Mouse (Mus musculus) urinary bladder, postnatal 36 days (tissue): ENCODE measurements at regions not wholly inside any gene's neighbourhood (a gene's known extent, or its start where the extent isn't known, plus 50 kb on each side); places are given as distances from the start of the nearest gene placed in this dataset.
A peak's percentile ranks its signal among the peaks of the same experiment; 100 is the strongest.

Experiments
- DNase-seq, 2 experiments: peaks; one replicate each; pipeline ENCODE4 v3.0.0; 2022; ENCODE audit warnings: low spot score in 2 of 2, mixed read lengths in 1 of 2

GRCm38 (mm10) chr17:49215281-49215680, 212.9 kb upstream of the Mocs1 start:
- no peak for DNase-seq

DNA sequence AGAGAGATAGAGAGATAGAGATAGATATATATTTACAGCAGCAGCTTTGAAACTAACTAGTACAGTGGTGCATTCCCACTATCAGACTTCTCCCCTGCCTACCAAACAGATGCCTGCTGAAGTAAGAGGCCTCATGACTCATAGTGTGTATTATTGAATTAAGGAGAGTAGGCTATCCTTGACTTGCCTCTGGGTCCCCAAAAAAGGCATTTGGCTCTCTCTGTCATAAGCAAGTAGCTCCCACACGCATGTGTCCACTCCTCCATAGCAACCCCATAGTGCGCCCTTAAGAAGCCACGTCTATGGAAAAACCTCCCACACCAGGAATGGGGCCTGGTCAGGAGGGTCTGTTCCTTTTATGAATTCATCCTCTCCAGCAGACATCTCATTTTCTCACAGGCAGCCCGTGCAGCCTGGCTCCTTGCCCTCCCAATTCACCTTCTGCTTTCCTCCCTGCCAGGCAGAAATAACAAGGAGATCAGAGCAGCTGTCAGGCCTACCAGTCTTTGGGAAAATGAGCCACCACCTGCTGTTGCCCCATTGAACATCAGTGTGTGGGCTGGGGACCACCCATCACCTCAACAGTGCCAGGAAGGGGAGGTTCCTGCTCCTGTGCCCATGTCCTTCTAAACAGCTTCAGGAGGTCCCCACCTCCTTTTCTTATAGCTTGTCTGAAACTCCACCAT, 208.5 kb upstream of the Mocs1 start:
- no peak for DNase-seq

GRCm38 (mm10) chr17:49223212-49223611, 204.9 kb upstream of the Mocs1 start:
- no peak for DNase-seq

DNA sequence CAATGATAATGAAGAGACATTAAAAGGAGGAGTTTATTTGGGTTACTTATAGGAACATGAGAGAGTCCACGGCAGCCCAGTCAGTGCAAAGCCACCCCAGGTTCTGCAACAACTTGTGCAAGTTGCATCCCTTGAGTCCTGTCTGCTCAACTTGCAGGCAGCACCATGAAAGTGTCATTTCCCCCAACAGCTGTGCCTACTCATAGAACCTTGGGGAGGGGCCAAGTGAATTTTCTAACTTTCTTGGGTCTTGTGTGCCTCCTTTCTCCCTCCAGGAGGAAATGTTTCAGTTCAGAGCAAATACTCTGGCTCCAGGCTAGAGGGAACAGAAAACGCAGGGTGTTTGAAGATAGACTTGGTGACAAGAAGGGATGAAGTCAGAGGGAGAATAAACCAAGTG, 204.5 kb upstream of the Mocs1 start:
- peak in 1 of 2 experiments; percentile 38 for DNase-seq

DNA sequence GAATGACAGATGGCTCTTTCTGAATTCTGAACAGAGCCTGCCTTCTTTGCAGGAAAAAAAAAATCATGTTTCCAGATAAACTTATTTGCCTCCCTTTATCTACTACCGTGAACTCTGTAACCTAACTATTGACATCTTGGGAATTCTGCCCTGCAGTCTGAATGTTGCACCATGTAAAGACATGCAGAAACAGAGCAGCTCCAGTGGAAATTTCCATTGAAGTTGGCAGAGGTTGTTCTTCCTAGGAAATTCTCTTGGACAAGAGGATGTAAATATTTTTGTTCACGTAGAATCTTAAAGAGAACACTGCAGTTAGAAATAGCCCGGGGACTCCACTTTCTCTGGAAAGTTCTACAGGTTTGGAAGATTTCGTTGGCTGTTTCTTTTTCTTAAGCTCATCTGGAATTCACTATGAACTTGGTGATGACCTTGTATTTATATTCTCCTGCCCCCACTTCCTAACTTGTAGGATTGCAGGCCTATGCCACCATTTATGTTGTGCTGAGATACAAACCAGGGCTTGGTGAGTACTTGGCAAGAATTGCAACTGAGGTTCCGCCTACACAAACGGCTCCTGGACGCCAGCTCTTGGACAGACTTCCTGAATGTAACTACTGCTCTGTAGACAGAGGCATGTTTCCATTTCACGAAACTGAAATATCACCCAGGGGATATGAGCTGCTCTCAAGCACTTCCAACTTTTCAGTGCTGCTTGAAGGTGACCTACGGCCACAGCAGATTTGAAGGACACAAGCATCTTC, 202.7 kb upstream of the Mocs1 start:
- DNase-seq = no peak

DNA sequence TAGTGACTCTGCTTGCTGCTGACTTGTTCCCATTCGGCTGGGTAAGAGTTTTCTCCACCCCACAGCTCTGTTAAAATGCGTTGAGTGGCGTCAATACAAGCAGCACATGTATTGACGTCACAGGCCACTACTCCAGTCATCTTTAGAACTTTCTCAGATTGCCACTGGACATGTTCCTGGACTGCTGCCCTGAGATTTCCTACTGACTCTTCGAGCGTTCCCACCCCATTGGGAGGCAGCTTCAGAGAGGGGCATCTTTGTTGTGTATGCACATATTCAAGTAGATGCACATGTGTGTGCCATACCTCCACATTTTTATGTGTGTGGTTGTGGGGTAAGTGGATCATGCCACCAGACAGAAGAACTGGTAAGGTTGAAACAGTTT, 202.2 kb upstream of the Mocs1 start:
- no peak for DNase-seq

GRCm38 (mm10) chr17:49231287-49231686, 196.9 kb upstream of the Mocs1 start:
- no peak for DNase-seq

DNA sequence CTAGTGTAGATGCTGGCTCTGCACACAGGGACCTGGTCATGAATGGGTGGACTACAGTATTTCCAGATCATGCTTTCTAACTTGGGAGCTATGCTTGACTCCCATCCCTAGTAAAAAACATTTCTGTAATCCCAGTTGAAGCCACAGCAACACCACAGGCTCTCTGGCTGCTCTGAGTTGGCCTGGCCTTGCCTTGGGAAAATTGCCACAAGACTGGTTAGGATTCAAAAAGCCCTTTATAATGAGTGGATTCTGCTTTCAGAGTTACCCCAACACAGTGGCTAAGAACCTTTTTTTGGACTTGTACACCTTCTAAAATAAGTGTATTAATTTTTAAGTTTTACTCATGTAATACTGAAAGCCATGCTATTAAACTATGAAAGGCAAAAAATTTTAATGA, 188.1 kb upstream of the Mocs1 start:
- DNase-seq = no peak

GRCm38 (mm10) chr17:49243419-49243818, 184.7 kb upstream of the Mocs1 start:
- no peak for DNase-seq

- DNase-seq = no peak
These were observed 183.1 kb upstream of the Mocs1 start for GRCm38 (mm10) chr17:49245013-49245412.

DNA sequence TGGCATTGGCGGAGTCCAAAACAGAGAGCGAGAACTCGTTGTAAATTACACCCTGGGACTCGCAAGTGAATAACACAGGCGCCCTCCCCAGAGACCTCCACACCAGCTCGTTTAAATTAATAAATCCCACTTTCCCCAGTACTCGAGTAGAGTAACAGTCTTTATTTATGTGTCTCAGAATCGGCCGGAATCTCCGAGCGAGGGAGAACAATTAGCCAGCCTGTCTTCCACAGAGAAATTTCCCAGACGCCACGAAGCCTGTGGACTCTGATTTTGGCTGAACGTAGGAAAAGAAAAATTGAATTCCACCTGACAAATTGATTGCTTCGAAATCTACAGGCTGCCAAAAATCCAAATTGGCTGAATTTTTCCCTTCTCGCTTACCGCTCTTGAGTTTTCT, 180.9 kb upstream of the Mocs1 start:
- no peak for DNase-seq

DNA sequence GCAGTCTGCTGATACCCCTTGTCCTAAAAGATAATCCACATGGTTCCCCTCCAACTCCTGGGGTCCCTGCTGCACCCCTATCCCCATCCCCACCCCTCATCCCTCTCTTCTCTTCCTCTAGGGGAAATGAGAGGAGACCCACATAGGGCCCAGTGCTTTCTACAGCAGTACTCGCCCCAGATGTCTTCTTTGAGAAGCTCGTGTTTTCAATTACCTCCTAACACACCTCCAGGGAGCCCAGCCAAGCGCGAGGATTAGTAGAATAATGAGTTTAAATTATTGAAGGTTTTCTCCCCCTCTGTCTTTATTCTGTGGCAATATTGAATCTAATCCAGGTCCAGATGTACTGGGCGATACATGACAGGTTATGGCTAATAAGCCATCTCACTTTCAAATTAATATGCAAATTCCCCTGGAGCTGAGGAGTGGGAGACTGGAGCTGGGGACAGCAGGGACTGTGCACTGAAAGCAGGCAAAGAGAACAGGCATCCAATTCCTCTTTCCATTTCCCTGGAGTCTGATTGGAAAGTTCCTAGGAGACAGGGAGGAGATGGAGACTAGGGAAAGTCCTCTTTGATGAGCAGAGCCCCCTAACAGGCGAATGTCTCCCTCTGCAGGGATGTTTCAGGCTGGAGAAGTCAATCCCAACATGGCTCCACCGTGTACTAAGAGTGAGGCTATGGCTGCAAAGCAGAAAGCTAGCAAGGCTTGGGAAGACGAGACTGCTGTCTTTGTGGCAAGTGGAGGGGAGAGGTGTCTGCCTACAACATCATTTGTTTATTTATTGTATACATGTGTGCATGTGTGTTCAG, 177.2 kb upstream of the Mocs1 start:
- no peak for DNase-seq

DNA sequence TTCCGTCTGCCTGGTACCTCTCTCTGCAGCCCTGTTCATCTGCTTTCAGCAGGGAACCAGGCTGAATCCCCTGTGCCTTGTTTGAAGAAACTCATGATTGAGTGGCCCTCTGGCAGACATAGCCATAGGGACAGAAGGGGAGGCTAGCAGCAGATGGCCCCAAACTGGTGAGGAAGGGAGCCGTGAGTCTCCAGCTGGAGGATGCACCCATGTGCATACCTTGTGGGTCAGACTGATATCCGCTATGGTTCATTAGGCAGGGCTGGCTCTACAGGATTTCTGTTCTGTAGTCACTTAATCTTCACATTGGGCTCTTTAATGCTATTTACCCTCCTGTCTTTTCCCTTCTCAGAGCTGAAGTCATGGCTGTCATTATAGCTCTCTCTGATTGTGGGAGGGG, 175.9 kb upstream of the Mocs1 start:
- no peak for DNase-seq

DNA sequence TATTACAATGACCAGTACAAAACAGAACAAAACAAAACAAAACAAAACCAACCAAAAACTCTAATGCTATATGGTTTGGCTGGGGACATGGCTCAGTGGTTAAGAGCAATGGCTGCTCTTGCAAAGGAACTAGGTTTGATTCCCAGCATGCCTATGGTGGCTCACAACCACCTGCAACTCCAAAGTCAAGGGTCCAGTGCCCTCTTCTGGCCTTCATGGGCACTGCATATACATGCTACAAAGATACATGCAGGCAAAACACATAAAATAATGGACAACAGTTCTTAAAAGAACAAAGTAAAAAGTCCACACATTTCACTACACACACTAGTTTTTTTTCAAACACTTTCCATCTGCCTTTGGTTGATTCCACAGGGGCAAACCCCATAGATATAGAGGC, 169.7 kb upstream of the Mocs1 start:
- no peak for DNase-seq

GRCm38 (mm10) chr17:49262394-49262793, 165.8 kb upstream of the Mocs1 start:
- no peak for DNase-seq

- no peak for DNase-seq
These were observed 161.8 kb upstream of the Mocs1 start for GRCm38 (mm10) chr17:49266343-49266742.

- DNase-seq = no peak
These were observed 158.2 kb upstream of the Mocs1 start for GRCm38 (mm10) chr17:49269943-49270342.

DNA sequence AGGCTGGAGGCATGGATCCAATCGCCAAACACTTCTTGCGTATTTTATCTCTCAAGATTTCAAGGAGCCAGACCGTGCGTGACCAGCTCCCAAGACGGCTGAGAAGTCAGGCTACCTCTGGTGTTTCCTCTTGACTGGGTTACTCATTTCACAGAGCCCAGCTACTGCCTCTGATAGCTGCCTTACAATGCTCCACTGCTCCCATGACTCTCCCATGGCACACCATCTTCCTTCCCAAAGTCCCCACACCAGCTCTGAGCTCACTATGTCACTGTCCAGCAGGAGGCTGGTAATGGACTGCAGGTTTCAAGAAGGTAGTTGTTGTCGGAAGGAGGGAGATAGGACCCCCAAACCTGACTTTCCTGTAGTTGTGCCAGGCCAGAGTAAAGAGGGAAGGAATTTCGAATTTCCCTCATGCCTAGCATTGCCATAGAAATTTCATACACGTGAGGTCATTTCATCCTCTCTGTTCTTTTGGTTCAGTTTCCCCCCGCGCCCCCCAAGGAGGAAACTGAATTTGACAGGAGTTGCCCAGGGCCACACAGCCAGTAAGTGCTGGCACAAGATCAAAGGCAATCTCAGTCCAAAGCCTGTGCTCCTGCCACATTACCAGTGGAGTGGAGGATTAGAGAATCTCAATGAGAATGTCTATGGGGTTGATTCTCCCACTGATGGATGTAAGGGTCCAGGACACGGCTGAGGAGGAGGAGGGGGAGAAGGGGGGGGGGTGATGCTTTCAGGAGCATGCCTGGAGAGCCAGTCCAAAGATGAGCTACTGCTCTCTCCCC, 155.3 kb upstream of the Mocs1 start:
- DNase-seq = no peak

DNA sequence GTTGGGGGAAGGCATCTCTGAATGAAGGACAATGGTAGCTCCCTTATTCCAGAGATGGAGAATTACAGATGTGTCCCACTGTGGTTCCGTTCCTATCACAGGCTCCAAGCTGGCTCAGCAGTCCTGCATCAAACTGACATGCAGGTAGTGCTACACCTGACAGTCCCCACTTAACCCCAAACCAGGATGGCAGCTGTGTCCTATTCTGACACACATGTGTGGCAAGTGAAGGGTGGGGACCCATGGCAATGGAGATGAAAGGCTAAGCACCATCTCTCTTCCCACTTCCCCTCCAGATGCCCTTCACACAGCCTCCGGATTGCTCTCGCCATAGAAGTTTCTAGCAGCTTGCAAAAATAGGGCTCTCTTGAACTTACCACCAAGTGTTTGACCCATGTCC, 153.2 kb upstream of the Mocs1 start:
- DNase-seq = no peak

- no peak for DNase-seq
These were observed 152.7 kb upstream of the Mocs1 start for GRCm38 (mm10) chr17:49275421-49275820.

DNA sequence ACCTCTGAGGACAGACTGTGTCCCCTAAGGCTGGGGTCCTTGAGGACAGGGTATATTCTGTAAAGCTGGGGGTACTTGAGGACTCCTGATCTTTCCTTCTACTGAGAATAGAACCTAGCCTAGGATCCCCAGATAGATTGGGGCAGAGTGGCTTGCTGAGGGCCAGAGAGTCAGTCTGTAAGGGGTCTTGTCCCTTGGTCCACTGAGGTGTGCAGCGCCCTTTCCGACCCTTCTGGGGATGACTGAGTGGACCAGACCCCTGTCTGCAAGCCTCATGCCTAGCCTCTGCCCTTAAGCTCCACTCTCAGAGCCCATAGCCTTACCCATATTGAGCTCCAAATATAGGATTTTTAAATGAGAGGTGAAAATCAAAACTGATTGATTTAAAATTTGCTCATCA, 152.2 kb upstream of the Mocs1 start:
- DNase-seq = no peak

GRCm38 (mm10) chr17:49278541-49278940, 149.6 kb upstream of the Mocs1 start:
- DNase-seq = no peak
